Mouse (Mus musculus) stomach, adult 2 months (tissue): Measurements from ENCODE around the gene C1qc. TPM values are rescaled to one million over a fixed set of nuclear protein-coding genes. Genes with fewer than 3 reads are reported as not detected.

Source experiments
- polyA plus RNA-seq: library from polyadenylated mRNA; depleted of rRNA; stranded (reverse); fragments of >200 nt; gene quantifications from 2 replicates; pipeline ENCODE4 v1.2.3, GENCODE M21; 2012; rRNA removed

The C1qc gene
- polyA plus RNA-seq, result 63.5 and 96.5 TPM in 2 replicates

GRCm38 (mm10) chr4:136892811-136893210 lies at the start of gene C1qc:
C1qc (minus strand) TSS chr4:136893065.

DNA sequence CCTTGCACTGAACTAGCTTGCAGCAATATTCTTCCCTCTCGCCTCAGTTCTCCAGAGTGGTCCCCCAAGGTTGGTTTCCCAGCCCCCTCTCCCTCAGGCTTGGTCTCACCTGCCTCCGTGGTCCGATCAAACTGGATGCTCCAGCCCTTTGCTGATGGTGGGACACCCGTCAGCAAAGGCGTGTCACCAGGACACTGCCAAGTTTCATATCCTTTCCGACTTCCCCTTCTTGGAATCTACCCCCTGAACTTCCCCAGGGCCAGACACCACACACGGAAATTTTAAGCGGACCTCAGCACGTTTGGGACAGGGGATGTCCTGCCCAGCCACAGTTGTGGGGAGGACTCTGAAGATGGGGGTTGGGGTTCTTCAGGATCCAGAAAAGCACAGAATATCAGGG lies 5.8 kb upstream of the C1qc start, which contains the start of gene C1qa:
Gene C1qa, minus strand, starts transcription at position 167 of the 400 bp plus-strand sequence.

GRCm38 (mm10) chr4:136886101-136886500 lies 6.8 kb downstream of the C1qc start, which contains the start of gene C1qb:
C1qb (minus strand) TSS chr4:136886187.

Other genes with a start within 250 kb of the C1qc start
- gene Ephb2, start 57.1 kb downstream of the C1qc start, polyA plus RNA-seq, result 12.2 and 13.5 TPM in 2 replicates
- 36.3 and 46.5 TPM in 2 replicates for gene C1qb, start 6.9 kb downstream of the C1qc start, polyA plus RNA-seq
- 36.0 and 53.0 TPM in 2 replicates for gene C1qa, start 5.7 kb upstream of the C1qc start, polyA plus RNA-seq
- 0.17 and 0.31 TPM in 2 replicates for gene Epha8, start 63.8 kb upstream of the C1qc start, polyA plus RNA-seq
- 2.9 and 3.9 TPM in 2 replicates for gene Zbtb40, start 155.7 kb upstream of the C1qc start, polyA plus RNA-seq